Mouse (Mus musculus) adrenal gland, postnatal 36 days (tissue): ENCODE measurements at regions not wholly inside any gene's neighbourhood (a gene's known extent, or its start where the extent isn't known, plus 50 kb on each side); places are given as distances from the start of the nearest gene placed in this dataset.

ENCODE experiments used
- DNase-seq, 2 experiments: peaks; one replicate each; pipeline ENCODE4 v3.0.0; 2021; ENCODE audit warnings: mixed read lengths in 1 of 2

GRCm38 (mm10) chr2:50627501-50627900, 330.9 kb upstream of the Mmadhc start:
- no peak for DNase-seq

- DNase-seq: no peak
Measured at GRCm38 (mm10) chr2:50625233-50625749, 328.7 kb upstream of the Mmadhc start.

- peak; percentile 69 to 74 for DNase-seq
Measured at GRCm38 (mm10) chr2:50609086-50609485, 312.5 kb upstream of the Mmadhc start.

DNA sequence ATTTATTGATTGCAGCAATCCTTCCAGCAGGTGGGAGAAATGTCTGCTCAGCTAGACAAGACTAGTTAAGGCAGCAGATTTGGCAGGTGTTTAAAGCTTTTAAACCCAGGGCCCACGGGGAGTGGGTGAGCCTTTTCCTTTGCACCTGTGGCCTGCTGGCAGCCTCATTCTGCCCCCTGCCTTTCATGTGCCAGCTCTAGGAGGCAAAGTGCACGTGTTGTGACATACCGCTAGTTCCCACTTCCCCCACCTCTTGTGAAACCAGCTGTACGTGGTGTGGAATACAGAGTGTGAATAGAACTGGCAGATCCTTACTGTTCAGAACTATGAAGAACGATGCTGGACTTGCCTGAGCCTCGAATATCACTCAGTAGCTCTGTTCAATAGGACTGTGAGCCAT, 292.6 kb upstream of the Mmadhc start:
- no peak for DNase-seq

DNA sequence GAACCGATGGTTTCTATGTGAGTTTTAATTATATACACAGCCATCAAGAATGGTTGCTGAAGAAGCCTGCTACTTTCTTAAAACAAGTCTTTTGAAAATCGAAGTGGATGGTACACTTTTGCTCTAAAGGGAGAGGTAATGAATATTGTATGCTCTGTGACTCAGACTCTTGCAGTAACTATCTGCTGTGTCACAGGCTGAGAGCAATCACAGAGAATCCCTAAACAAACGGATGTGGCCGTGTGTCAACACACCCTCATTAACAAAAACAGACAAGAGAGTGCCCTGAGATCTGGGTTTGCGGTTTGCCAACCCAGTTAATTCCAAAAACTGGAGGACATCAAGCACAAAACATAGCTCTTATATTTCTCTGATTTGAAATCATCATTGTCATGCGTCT, 292.1 kb upstream of the Mmadhc start:
- DNase-seq: no peak

GRCm38 (mm10) chr2:50586321-50587050, 289.9 kb upstream of the Mmadhc start:
- no peak for DNase-seq

- DNase-seq: no peak
Measured at GRCm38 (mm10) chr2:50579620-50580019, 283.0 kb upstream of the Mmadhc start.

DNA sequence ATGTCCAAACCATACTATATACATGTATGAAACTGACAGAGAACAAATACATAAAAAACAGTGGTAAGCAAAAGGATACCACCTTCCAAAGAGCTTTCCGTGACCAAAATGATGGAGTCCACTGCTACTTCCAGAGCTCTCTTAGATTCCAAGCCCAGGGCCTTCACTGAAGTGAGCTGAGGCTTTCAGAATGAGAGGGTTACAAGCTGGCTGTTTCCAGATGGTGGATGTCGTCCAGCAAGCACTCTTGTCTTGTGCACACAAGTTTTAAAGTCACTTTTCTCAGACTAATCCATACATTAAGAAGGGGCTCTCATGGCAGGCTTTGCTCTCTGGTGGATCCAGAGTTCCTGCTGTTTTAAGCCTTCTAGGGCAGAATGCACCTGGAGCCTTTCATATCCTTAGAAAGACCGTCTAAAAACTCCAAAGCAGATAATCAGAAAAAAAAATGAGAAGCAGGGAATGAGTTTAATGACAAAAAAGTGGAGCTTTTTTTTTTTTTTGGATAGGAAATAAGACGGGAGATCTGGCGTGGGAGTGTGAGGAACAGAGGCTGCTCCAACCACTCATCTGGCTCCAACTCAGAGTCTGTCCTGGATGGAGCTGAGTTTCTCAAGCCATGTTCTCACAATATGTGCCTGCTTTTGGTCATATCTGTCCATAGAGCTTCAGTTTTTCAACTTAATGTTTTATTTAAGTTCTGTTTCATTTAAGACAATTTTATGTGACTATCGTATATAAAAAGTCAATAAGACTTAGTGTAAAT, 281.9 kb upstream of the Mmadhc start:
- no peak for DNase-seq

DNA sequence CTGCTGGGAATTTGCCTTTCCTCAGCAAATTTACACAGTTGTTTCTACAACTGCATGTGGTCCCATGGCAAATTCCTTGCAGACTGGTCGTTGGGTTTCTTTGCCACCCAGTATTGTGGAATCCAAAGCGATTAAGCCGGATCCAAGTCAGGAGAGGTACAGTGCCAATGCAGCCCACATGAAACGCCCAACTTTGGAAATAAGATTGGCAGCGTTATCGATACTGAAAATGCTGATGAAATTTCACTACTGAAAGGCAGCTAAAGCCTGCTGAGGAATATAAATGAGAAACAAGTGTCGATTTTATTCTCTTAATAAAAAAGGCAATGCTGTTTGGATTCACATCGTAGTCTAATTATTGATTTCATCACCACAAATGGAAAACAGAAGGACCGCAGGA, 281.1 kb upstream of the Mmadhc start:
- DNase-seq: no peak

GRCm38 (mm10) chr2:50573455-50573854, 276.9 kb upstream of the Mmadhc start:
- no peak for DNase-seq

- DNase-seq: no peak
Measured at GRCm38 (mm10) chr2:50571021-50571420, 274.4 kb upstream of the Mmadhc start.

GRCm38 (mm10) chr2:50569502-50570285, 273.1 kb upstream of the Mmadhc start:
- no peak for DNase-seq

DNA sequence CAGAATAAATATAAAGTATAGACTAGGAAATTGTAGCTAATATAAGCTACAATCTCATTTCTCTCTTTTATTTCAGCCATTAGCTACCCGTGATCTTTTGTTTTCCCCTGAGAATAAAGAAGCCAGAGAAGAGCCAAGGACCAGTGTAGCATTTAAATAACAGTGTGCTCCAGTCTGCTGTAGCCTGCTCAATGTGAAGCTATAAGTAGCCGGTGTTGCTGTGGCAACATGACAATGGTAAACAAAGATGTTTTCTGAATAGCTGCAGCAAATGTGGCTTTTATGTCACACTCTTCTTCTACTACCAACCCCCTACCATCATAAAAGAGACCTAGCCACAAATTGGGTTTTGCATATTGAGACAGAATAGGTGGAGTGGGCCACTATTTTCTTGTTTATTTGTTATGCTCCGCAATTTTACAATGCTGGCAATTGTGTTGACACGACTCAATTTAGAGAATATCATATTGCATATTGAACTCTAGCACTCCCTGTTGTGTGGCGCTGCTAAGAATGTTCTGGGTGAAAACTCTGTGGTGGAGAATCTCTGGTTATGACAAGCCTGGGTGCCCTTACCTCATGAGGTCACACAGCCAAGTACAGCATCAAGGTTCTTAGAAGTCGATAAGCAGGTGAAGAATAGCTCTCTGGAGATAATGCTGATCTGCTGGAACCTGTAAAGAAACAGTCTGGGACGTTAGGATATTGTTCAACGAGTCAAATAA, 272.3 kb upstream of the Mmadhc start:
- no peak for DNase-seq

GRCm38 (mm10) chr2:50567542-50567941, 270.9 kb upstream of the Mmadhc start:
- DNase-seq: no peak

DNA sequence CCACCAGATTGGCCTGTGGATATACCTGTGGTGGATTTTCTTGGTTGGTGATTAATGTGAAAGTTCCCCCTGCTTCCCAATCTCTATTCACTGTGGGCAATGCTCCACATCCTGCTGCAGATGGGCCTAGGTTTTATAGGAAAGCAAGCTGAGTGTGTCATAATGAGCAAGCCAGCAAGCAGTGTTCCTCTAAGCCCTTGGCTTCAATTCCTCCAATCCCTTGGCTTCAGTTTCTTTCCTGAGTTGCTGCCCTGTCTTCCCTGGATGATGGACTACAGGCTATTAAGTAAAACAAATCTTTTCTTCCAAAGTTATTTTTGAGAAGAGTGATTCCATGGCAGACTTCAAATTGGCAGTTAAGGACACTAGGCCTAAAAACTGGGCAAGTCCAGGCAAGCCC, 257.4 kb upstream of the Mmadhc start:
- DNase-seq: no peak

- DNase-seq: no peak
Measured at GRCm38 (mm10) chr2:50552437-50552836, 255.8 kb upstream of the Mmadhc start.

- no peak for DNase-seq
Measured at GRCm38 (mm10) chr2:50549871-50550270, 253.3 kb upstream of the Mmadhc start.

DNA sequence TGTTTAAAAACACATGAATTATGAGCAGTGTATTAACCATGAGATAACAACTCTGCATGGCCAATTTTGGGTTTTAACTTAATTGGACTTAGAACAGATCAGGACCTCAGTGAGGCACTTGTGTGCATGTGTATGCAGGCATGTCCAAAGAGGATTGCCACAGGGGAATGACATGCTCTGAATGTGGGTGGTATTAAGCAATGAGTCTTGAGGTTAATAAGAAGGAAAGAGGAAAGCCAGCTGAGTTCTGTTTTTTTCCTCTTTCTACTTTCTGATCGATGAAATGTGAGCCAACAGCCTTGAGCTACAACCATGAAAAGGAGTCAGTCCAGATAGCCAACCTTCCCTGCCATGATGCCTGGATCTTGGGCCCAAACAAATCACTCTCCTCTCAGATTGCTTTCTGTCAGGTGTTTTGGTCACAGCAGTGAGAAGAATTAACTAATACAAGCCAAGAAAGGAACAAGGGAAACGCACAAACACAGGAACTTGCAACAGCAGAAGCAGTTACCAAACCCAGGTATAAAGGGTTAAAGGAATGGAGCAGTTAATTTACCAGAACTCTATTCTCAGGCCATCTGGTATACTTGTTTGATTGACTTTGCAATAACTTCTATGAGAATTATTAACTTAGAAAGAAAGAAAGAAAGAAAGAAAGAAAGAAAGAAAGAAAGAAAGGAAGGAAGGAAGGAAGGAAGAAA, 243.3 kb upstream of the Mmadhc start:
- DNase-seq: no peak

- no peak for DNase-seq
Measured at GRCm38 (mm10) chr2:50538068-50538467, 241.5 kb upstream of the Mmadhc start.

DNA sequence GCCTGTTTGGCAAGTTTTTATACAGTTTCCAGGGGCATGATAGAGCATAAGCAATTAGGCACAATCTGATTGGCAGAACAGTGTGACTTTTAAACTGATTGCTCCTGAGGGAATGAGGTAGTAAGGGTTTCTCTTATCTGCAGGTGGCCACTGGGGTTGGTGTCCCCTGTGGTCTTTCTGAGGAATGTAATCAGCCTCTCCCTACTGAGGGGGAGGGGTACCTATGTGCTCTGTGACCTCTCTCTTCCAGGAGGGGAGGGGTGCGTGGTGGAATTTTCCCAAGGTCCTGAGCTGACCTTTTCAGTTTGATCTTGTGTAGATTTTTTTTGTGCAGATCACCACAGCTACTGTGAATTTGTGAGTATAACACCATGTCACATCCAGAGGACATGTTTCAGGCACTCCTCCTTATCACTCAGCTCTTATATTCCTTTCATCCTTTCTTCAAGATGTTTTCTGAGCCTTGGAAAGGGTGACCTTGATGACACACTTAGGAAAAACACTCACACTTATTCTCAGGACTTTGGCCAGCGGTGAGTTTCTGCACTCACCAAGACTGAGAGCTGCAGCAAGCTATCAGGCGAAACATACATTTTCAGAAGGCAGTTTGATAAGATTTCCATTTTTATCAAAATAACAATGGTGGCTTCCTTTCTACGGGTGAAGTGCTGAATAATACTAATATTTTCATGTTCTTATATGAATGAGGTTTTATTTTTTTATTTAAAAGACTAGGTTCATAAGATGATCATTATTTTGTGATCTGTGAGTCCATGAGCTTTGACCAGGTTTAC, 238.7 kb upstream of the Mmadhc start:
- peak; percentile 23 to 41 for DNase-seq

DNA sequence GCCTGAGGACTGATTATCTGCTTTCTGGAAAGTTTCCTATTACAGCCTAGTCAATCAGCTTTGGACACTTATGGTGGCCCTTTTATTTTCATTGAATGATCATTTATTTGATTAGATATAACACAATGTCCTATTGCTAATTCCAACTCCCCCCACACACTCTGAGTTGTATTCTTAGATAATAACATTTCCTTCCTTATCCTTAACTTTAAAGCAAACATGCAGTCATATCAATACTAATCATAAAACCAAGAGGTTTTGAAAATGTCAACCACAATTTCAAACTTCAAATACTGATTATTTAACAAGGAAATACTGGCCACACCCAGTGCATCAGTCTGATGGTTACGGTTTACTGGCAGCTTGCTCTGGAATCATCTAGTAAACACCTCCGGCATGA, 237.1 kb upstream of the Mmadhc start:
- no peak for DNase-seq
